Mouse (Mus musculus) testis, adult 2 months (tissue): ENCODE data around the gene Acot10.

ENCODE experiments used
- CTCF ChIP-seq: fragments of 200-500 bp; IDR thresholded peaks from 2 replicates; pipeline ENCODE4 v1.5.1; 2012; ENCODE audit warnings: low read depth, mild to moderate bottlenecking, inconsistent platforms, low read length, moderate library complexity; ENCODE audit not compliant: control insufficient read depth, insufficient read depth, insufficient replicate concordance
- POLR2A ChIP-seq: fragments of 200-500 bp; IDR thresholded peaks from 2 replicates; pipeline ENCODE4 v1.6.1; 2012; ENCODE audit warnings: low read depth, mild to moderate bottlenecking, inconsistent platforms, low read length, moderate library complexity; ENCODE audit not compliant: control insufficient read depth

GRCm38 (mm10) chr15:20667989-20668388 lies 1.4 kb upstream of the Acot10 start:
- no peak for TF ChIP-seq POLR2A
- TF ChIP-seq CTCF, result no peak
